ENCODE assay signal across 19 mouse cellular contexts in the genomic region with DNA sequence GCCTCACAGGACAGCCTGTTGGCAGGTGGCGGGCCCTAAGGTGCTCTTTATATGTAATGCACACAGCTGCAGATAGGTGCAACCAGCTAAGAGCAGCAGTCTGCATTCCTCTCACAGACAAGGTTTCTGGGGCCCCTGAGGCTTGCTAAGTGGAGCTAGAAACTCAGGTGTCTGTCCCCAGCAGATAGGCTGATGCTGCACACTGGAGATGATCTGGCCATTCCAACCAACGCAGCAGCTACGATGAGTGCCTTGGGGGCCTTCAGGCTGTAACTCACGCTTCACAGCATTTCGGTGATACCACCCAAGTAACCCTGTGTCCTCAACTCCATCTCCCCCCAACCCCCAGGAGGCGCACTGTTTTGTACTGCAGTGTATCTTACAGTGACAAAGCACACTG. TPM values are rescaled to one million over a fixed set of nuclear protein-coding genes. Genes with fewer than 3 reads are reported as not detected.
DNase-seq lines count a peak whose midpoint lies in the region; ATAC-seq and TF ChIP-seq lines count a peak whose summit lies in the region.
"Had no signal": no experiment of that assay in that cellular context is flagged by ENCODE, and none has a peak within 500 bp of the region (broad histone marks: within the 10 kb centered on the region; RNA-seq: fewer than 3 reads in every experiment).

No protein-coding gene starts in this region.

- H3K27me3 ChIP-seq in forebrain, embryonic 16.5 days (replicated peaks; ENCODE audit: control insufficient read depth, insufficient read depth, low read length): no peaks in the 10 kb centered on the region
- H3K27me3 ChIP-seq in forebrain, embryonic 12.5 days: no peaks in the 10 kb centered on the region
- H3K27me3 ChIP-seq in kidney, postnatal 0 days (ENCODE audit: insufficient read depth, low read length): no peaks in the 10 kb centered on the region
- no peaks in the 10 kb centered on the region for H3K27me3 ChIP-seq in hindbrain, embryonic 16.5 days (replicated peaks; ENCODE audit: control insufficient read depth, insufficient read depth, low read length)
- H3K27me3 ChIP-seq in liver, postnatal 0 days (ENCODE audit: insufficient read depth, low read length): no peaks in the 10 kb centered on the region
- H3K27me3 ChIP-seq: embryonic facial prominence, embryonic 15.5 days; limb, embryonic 15.5 days had no signal

- DNase-seq in kidney, postnatal 0 days (ENCODE audit: low spot score): no peak
- no peak for DNase-seq in kidney, postnatal 36 days
- no peak for DNase-seq in liver, postnatal 0 days
- no peak for DNase-seq in left cerebral cortex, postnatal 36 days (ENCODE audit: low spot score in 2 of 2)
- no peak for DNase-seq in urinary bladder, adult 2 months (ENCODE audit: low spot score)
- DNase-seq: adrenal gland, adult 2 months; cerebellum, adult 9-11 months; embryo, embryonic 11 days; heart, adult 18-20 months; heart, postnatal 4 days; kidney, adult 18-20 months; kidney, postnatal 4 days; spleen, adult 18-20 months had no signal

- TF ChIP-seq EP300 in liver, postnatal 0 days (IDR thresholded peaks at IDR 0.05; ENCODE audit: low read depth): no peak

- H3K36me3 ChIP-seq in forebrain, embryonic 16.5 days (ENCODE audit: control insufficient read depth, insufficient read depth): no peaks in the 10 kb centered on the region
- no peaks in the 10 kb centered on the region for H3K36me3 ChIP-seq in forebrain, embryonic 12.5 days (replicated peaks)
- no peaks in the 10 kb centered on the region for H3K36me3 ChIP-seq in kidney, postnatal 0 days (ENCODE audit: insufficient read depth, low read length)
- no peaks in the 10 kb centered on the region for H3K36me3 ChIP-seq in hindbrain, embryonic 16.5 days (ENCODE audit: control insufficient read depth, insufficient read depth, low read length)
- no peaks in the 10 kb centered on the region for H3K36me3 ChIP-seq in liver, postnatal 0 days (replicated peaks; ENCODE audit: insufficient read depth, low read length)
- H3K36me3 ChIP-seq: embryonic facial prominence, embryonic 15.5 days; forebrain, embryonic 10.5 days; limb, embryonic 15.5 days had no signal

- H3K4me2 ChIP-seq in forebrain, embryonic 16.5 days (ENCODE audit: low read length): no peak overlapping the region
- H3K4me2 ChIP-seq in forebrain, embryonic 12.5 days: no peak overlapping the region
- no peak overlapping the region for H3K4me2 ChIP-seq in kidney, postnatal 0 days (ENCODE audit: low read length)
- H3K4me2 ChIP-seq in hindbrain, embryonic 16.5 days (ENCODE audit: low read length): no peak overlapping the region
- no peak overlapping the region for H3K4me2 ChIP-seq in liver, postnatal 0 days (ENCODE audit: low read depth, low read length)
- H3K4me2 ChIP-seq: embryonic facial prominence, embryonic 15.5 days; limb, embryonic 15.5 days had no signal

- H3K9ac ChIP-seq in forebrain, embryonic 16.5 days (replicated peaks; ENCODE audit: low read depth, low read length): no peak overlapping the region
- H3K9ac ChIP-seq in forebrain, embryonic 12.5 days: no peak overlapping the region
- H3K9ac ChIP-seq in kidney, postnatal 0 days (ENCODE audit: low read depth, low read length): no peak overlapping the region
- no peak overlapping the region for H3K9ac ChIP-seq in hindbrain, embryonic 16.5 days (ENCODE audit: low read depth, low read length)
- no peak overlapping the region for H3K9ac ChIP-seq in liver, postnatal 0 days (replicated peaks)
- H3K9ac ChIP-seq: embryonic facial prominence, embryonic 15.5 days; limb, embryonic 15.5 days had no signal

- 93% methylated on average over 6 of the region's 6 CpGs for WGBS in forebrain, embryonic 16.5 days
- WGBS in forebrain, embryonic 12.5 days: 94% methylated on average over 6 of the region's 6 CpGs
- WGBS in kidney, postnatal 0 days: 85% methylated on average over 6 of the region's 6 CpGs
- WGBS in hindbrain, embryonic 16.5 days: 80% methylated on average over 6 of the region's 6 CpGs
- 74% methylated on average over 6 of the region's 6 CpGs for WGBS in liver, postnatal 0 days (ENCODE audit: insufficient replicate concordance)

- no peak overlapping the region for H3K27ac ChIP-seq in forebrain, embryonic 16.5 days (ENCODE audit: low read length)
- no peak overlapping the region for H3K27ac ChIP-seq in forebrain, embryonic 12.5 days
- 0 out of 2 replicates have a peak overlapping the region, but pooled peaks have one; percentile 19 for H3K27ac ChIP-seq in kidney, postnatal 0 days
- H3K27ac ChIP-seq in hindbrain, embryonic 16.5 days (ENCODE audit: low read depth, low read length): no peak overlapping the region
- no peak overlapping the region for H3K27ac ChIP-seq in liver, postnatal 0 days (ENCODE audit: low read depth)
- H3K27ac ChIP-seq: embryonic facial prominence, embryonic 15.5 days; forebrain, embryonic 10.5 days; limb, embryonic 15.5 days had no signal

- no peaks in the 10 kb centered on the region for H3K9me3 ChIP-seq in forebrain, embryonic 16.5 days (ENCODE audit: control insufficient read depth, low read length)
- H3K9me3 ChIP-seq in forebrain, embryonic 12.5 days: no peaks in the 10 kb centered on the region
- no peaks in the 10 kb centered on the region for H3K9me3 ChIP-seq in kidney, postnatal 0 days (replicated peaks; ENCODE audit: low read length)
- H3K9me3 ChIP-seq in hindbrain, embryonic 16.5 days (ENCODE audit: control insufficient read depth, low read length): no peaks in the 10 kb centered on the region
- no peaks in the 10 kb centered on the region for H3K9me3 ChIP-seq in liver, postnatal 0 days (ENCODE audit: low read length)
- H3K9me3 ChIP-seq: embryonic facial prominence, embryonic 15.5 days; forebrain, embryonic 10.5 days; limb, embryonic 15.5 days had no signal

- no peak; the same call in 1 of the 2 replicates for TF ChIP-seq CTCF in kidney, postnatal 0 days (IDR thresholded peaks at IDR 0.05; ENCODE audit: low read depth)
- TF ChIP-seq CTCF in liver, postnatal 0 days (IDR thresholded peaks at IDR 0.05; ENCODE audit: low read depth): peak; percentile 15

- H3K4me1 ChIP-seq in forebrain, embryonic 16.5 days (replicated peaks; ENCODE audit: control insufficient read depth, insufficient read depth, low read length): peaks cover 8% of the 10 kb centered on the region
- H3K4me1 ChIP-seq in forebrain, embryonic 12.5 days: 0 out of 2 replicates have a peak, but pooled peaks cover 3% of the 10 kb centered on the region
- H3K4me1 ChIP-seq in kidney, postnatal 0 days (replicated peaks; ENCODE audit: insufficient read depth, low read length): peaks cover 23% of the 10 kb centered on the region
- H3K4me1 ChIP-seq in hindbrain, embryonic 16.5 days (ENCODE audit: control insufficient read depth, insufficient read depth, low read depth, low read length): peaks cover 16% of the 10 kb centered on the region
- H3K4me1 ChIP-seq in liver, postnatal 0 days (ENCODE audit: insufficient read depth): peaks cover 60% of the 10 kb centered on the region
- H3K4me1 ChIP-seq: limb, embryonic 15.5 days had no signal

- 0 out of 2 replicates have a peak, but pooled peaks have one; percentile 21 for ATAC-seq in forebrain, embryonic 16.5 days
- ATAC-seq in forebrain, embryonic 12.5 days (ENCODE audit: low FRiP score): no peak
- no peak for ATAC-seq in kidney, postnatal 0 days (replicated peaks; ENCODE audit: low FRiP score, low read depth)
- ATAC-seq in hindbrain, embryonic 16.5 days: peak; percentile 32; the same call in 1 of the 2 replicates
- ATAC-seq in liver, postnatal 0 days: no peak

- H3K4me3 ChIP-seq in forebrain, embryonic 16.5 days (replicated peaks; ENCODE audit: low read length): no peak overlapping the region
- H3K4me3 ChIP-seq in forebrain, embryonic 12.5 days (replicated peaks): no peak overlapping the region
- no peak overlapping the region for H3K4me3 ChIP-seq in kidney, postnatal 0 days (replicated peaks; ENCODE audit: low read depth, low read length)
- no peak overlapping the region for H3K4me3 ChIP-seq in hindbrain, embryonic 16.5 days (ENCODE audit: low read length)
- no peak overlapping the region for H3K4me3 ChIP-seq in liver, postnatal 0 days (ENCODE audit: low read depth, low read length)
- H3K4me3 ChIP-seq: embryonic facial prominence, embryonic 15.5 days; forebrain, embryonic 10.5 days; limb, embryonic 15.5 days had no signal

- intact Hi-C loops in left cerebral cortex, postnatal 36 days (cut with DNase I): no loop called here

RNA-seq across cellular contexts. Expression of a gene that starts 29.8 kb away (rescaled TPM):
- polyA plus RNA-seq in forebrain, embryonic 16.5 days (2015; fragmentation: Nextera tagmentation; extraction: Ambion mirVana): 3.9 and 4.6 TPM in 2 replicates
- polyA plus RNA-seq in forebrain, embryonic 12.5 days (2016; fragmentation: Nextera tagmentation; extraction: Ambion mirVana): 2.1 and 2.7 TPM in 2 replicates
- polyA plus RNA-seq in kidney, postnatal 0 days (2015; fragmentation: Nextera tagmentation; extraction: Ambion mirVana): 6.8 and 7.2 TPM in 2 replicates
- 6.0 and 6.8 TPM in 2 replicates for polyA plus RNA-seq in hindbrain, embryonic 16.5 days (2015; fragmentation: Nextera tagmentation; extraction: Ambion mirVana)
- 2.7 and 2.8 TPM in 2 replicates for polyA plus RNA-seq in liver, postnatal 0 days (2015; fragmentation: Nextera tagmentation; extraction: Ambion mirVana)
- 100 to 1,000 TPM; 112 to 118 TPM for total RNA-seq in left cerebral cortex, postnatal 36 days (2021)
- polyA plus RNA-seq in urinary bladder, adult 2 months (2012; rRNA removed): 7.1 and 10.1 TPM in 2 replicates

Comparison
In these comparisons a context has a peak if more than half of its experiments do, and no peak if none do; other contexts are left out.
1. ATAC-seq: peak in forebrain, embryonic 16.5 days (single experiment) and hindbrain, embryonic 16.5 days (single experiment); none in forebrain, embryonic 12.5 days (single experiment), kidney, postnatal 0 days (single experiment) and liver, postnatal 0 days (single experiment).